Mouse (Mus musculus): ENCODE results near the gene Ptpra.

DNA sequence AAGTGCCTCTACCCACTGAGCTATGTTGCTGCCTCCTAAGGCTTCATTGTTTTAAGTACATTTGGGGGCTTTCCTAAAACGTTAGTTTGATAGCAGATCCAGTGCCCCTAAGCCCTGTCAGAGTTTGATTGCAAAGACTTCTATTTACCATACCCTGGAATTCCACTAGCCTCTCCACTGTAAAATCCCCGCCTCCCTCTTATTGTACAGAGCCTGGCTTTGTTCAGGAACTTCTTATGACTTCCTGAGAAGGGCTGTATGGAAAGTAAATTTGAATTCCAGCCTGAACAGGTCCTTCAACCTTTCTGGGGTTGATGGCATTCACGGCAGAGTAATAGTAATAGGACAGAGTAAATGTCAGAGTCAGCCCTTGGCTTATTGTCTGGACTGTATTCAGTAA, 86.8 kb downstream of the Ptpra start:
- TF ChIP-seq CTCF (conservative IDR thresholded peaks at IDR 0.05 in 1 of 2, IDR thresholded peaks at IDR 0.05 in 1 of 2; ENCODE audit: low read depth in 2 of 2, low read length in 2 of 2) (no peak), KAT2A (IDR thresholded peaks at IDR 0.05; ENCODE audit: insufficient replicate concordance, low read length) (no peak), POLR2A (IDR thresholded peaks at IDR 0.05; ENCODE audit: low read depth, low read length) (no peak), MAX (IDR thresholded peaks at IDR 0.05; ENCODE audit: low read length) (no peak)

All from CH12.LX (cell line).